Mouse (Mus musculus): Measurements from ENCODE around the gene Atat1.

GRCm38 (mm10) chr17:35864832-35865353, 45.0 kb downstream of the Atat1 start:
- TF ChIP-seq CTCF (IDR thresholded peaks at IDR 0.05; ENCODE audit: low read depth, low read length) (no peak), POLR2A (IDR thresholded peaks at IDR 0.05; ENCODE audit: insufficient read depth, low read length) (no peak), EP300 (IDR thresholded peaks at IDR 0.05; ENCODE audit: insufficient read depth, low read depth, low read length) (0 out of 2 replicates have a peak, but pooled peaks have one; percentile 3)

Measured in ES-Bruce4 (cell line).